Mouse (Mus musculus) embryonic facial prominence, embryonic 14.5 days (tissue): Measurements from ENCODE around the gene Rfc1. TPM values are rescaled to one million over a fixed set of nuclear protein-coding genes. Genes with fewer than 3 reads are reported as not detected.
A peak's percentile ranks its signal among the peaks of the same experiment; 100 is the strongest.
"Not testable (repeated sequence)": the region's sequence is repeated elsewhere in the genome, so short reads cannot be mapped to it uniquely, and the experiment has no call there.

Experiments used
- ATAC-seq: fragments of 200-750 bp; cut with Nextera tagmentation; 2 replicates; pipeline ENCODE4 v1.8.0; 2017; ENCODE audit warnings: low read depth, moderate number of reproducible peaks, moderate TSS enrichment
- DNase-seq: peaks from one replicate; pipeline ENCODE4 v3.0.0-alpha.2; 2015; ENCODE audit warnings: low spot score
- H3K27ac ChIP-seq: fragments of 300-500 bp; sonication (generic); replicated peaks from 2 replicates; pipeline ENCODE4 v1.5.1; 2014; ENCODE audit warnings: low read depth, mild to moderate bottlenecking, low read length, moderate library complexity
- H3K27me3 ChIP-seq: fragments of 300-500 bp; sonication (generic); replicated peaks from 2 replicates; pipeline ENCODE4 v1.6.1; 2014; ENCODE audit warnings: low read length; ENCODE audit not compliant: control insufficient read depth, insufficient read depth
- H3K36me3 ChIP-seq: fragments of 300-500 bp; sonication (generic); 2 replicates; pipeline ENCODE4 v1.6.1; 2014; ENCODE audit warnings: low read length, mixed read lengths; ENCODE audit not compliant: control insufficient read depth, insufficient read depth
- H3K4me1 ChIP-seq: fragments of 300-500 bp; sonication (generic); 2 replicates; pipeline ENCODE4 v1.6.1; 2014; ENCODE audit warnings: antibody characterized with exemption, low read length; ENCODE audit not compliant: control insufficient read depth, insufficient read depth
- H3K4me2 ChIP-seq: fragments of 300-500 bp; sonication (generic); 2 replicates; pipeline ENCODE4 v1.6.1; 2014; ENCODE audit warnings: low read depth, mild to moderate bottlenecking, low read length, moderate library complexity, mixed read lengths
- H3K4me3 ChIP-seq: fragments of 300-500 bp; sonication (generic); 2 replicates; pipeline ENCODE4 v1.5.1; 2014; ENCODE audit warnings: low read depth, mild to moderate bottlenecking, low read length
- H3K9ac ChIP-seq: fragments of 300-500 bp; sonication (generic); 2 replicates; pipeline ENCODE4 v1.6.1; 2014; ENCODE audit warnings: low read depth, mild to moderate bottlenecking, low read length, moderate library complexity, mixed read lengths
- H3K9me3 ChIP-seq: fragments of 300-500 bp; sonication (generic); 2 replicates; pipeline ENCODE4 v1.6.1; 2016; ENCODE audit warnings: low read length; ENCODE audit not compliant: control insufficient read depth
- WGBS: fragments of 180-500 bp; shearing (Covaris S2); extraction: QIAGEN DNeasy Blood & Tissue Kit; methylation state at CpG from one replicate; pipeline ENCODE4 v1.1.7; 2014; 5-methylcytosine and 5-hydroxymethylcytosine counted together
- polyA plus RNA-seq: library from polyadenylated mRNA; unstranded; fragments of >200 nt; fragmentation: Nextera tagmentation; extraction: Ambion mirVana; gene quantifications from 2 replicates; pipeline ENCODE4 v1.2.1, GENCODE M21; 2014

Gene Rfc1
- polyA plus RNA-seq, 1 experiment from 2014 or later = 84.8 TPM

DNA sequence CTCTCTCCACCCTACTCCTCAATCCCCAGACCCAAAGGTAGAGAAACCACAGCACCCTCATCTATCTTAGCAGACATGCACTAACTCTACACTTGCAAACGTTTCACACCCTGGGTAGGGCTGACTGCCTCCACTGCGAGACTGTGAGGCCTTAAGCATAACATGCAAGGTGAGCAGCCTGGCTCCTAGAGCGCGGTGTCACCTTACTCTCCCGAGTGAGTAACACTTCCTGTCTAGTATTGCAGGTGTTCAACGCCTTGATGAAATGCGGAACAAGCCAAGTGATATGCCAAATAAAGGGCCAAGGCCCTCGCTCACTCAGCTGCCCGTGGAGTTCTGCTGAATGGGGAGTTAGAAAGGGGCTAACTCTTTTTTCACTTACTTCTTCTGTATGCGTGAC is 13.3 kb downstream of the Rfc1 start:
- no peak overlapping the region for H3K4me3 ChIP-seq
- no peak overlapping the region for H3K4me2 ChIP-seq
- H3K27ac ChIP-seq = no peak overlapping the region
- 58% methylated on average over 10 of the region's 10 CpGs for WGBS
- ATAC-seq (peak; percentile 85), DNase-seq (peak; percentile 59)
- peaks cover 19% of the 10 kb centered on the region for H3K36me3 ChIP-seq
- no peaks in the 10 kb centered on the region for H3K9me3 ChIP-seq
- H3K9ac ChIP-seq = no peak overlapping the region
- no peaks in the 10 kb centered on the region for H3K4me1 ChIP-seq
- H3K27me3 ChIP-seq = no peaks in the 10 kb centered on the region

DNA sequence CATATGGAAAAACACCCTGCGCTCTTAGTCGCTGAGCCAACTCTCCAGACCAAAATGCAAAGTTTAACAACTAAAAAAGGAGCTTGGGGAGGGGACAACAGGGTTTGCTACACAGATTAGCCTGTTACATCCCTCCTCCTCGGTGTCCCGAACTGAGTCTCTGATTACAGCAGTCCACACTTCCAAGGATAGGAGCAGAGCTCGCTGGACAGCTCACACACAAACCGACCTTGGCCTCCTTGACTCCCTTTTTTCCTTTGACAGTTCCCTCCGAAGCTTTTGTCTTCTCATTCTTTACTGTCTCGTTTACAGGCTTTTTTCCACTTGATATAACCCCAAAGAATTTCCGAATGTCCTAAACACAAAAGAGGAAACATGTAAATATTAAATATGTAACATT is 16.3 kb downstream of the Rfc1 start:
- no peak overlapping the region for H3K4me3 ChIP-seq
- H3K27me3 ChIP-seq = no peaks in the 10 kb centered on the region
- WGBS = 88% methylated on average over 9 of the region's 9 CpGs
- H3K4me2 ChIP-seq = no peak overlapping the region
- no peak overlapping the region for H3K9ac ChIP-seq
- no peak overlapping the region for H3K27ac ChIP-seq
- H3K9me3 ChIP-seq = no peaks in the 10 kb centered on the region
- peaks cover 46% of the 10 kb centered on the region for H3K36me3 ChIP-seq
- DNase-seq (no peak), ATAC-seq (no peak)
- no peaks in the 10 kb centered on the region for H3K4me1 ChIP-seq

DNA sequence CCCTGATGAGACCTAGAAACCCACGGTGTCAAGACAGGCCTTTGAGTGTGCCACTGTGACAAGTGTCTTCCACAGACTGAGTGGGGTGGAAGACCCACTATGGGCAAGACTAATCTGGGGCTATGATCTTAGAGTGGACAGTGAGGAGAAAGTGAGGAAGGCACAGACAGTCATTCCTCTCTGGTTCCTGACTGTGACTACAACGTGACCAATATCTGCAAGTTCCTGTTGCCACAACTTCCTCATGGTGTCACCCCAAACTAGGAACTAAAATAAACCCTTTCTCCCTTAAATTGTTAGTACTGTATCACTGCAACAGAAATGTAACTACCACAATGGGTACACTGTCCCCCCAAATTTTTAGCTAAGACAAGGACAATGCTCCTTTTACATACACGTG is 26.6 kb downstream of the Rfc1 start:
- DNase-seq = no peak
- H3K9ac ChIP-seq = no peak overlapping the region
- no peaks in the 10 kb centered on the region for H3K9me3 ChIP-seq
- H3K27me3 ChIP-seq = no peaks in the 10 kb centered on the region
- H3K4me3 ChIP-seq = no peak overlapping the region
- no peak overlapping the region for H3K4me2 ChIP-seq
- peaks cover 68% of the 10 kb centered on the region for H3K36me3 ChIP-seq
- no peak overlapping the region for H3K27ac ChIP-seq
- 86% methylated on average over 3 of the region's 3 CpGs for WGBS
- no peaks in the 10 kb centered on the region for H3K4me1 ChIP-seq
- no peak for ATAC-seq

DNA sequence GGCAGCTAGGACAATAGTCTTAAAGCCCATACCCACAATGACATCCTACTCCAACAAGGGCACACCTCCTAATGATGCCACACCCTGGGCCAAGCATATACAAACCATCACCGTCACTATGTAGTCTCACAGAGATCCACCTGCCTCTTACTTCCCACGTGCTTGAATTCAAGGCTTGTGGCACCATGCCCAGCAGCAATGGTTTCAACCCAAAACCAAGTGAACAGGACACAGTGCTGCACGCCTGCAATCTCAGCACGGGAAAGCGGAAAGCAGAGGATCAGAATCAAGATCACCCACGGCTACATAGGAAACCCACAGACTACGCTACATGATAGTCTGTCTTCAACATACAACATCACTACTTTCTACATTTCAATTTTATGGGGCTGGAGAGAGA is 27.3 kb downstream of the Rfc1 start:
- Histone ChIP-seq H3K27me3 (no peaks in the 10 kb centered on the region), H3K4me1 (no peaks in the 10 kb centered on the region), H3K9ac (no peak overlapping the region), H3K27ac (no peak overlapping the region), H3K4me2 (no peak overlapping the region), H3K36me3 (peaks cover 65% of the 10 kb centered on the region), H3K9me3 (no peaks in the 10 kb centered on the region), H3K4me3 (no peak overlapping the region)
- DNase-seq (no peak), ATAC-seq (no peak)
- WGBS = 93% methylated on average over 7 of the region's 7 CpGs

DNA sequence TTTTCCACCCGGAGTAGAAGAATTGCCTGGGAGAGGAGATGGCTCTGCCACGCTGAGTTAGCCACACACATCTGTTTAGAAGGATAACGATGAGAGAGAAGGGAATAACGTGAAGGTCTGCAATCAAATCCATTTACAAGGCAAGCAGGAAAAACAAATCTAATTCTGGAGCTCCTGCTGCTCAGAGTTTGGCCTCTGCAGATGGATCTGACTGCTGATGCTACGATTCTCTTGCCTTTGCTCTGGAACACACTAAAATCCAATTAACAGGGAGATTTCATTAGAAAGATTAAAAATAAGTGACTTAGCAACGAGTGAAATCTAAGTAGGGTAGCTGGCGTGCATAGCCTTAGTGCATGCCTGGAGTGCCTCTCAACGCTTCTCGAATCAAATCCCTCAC is 30.0 kb downstream of the Rfc1 start:
- Histone ChIP-seq H3K4me3 (no peak overlapping the region), H3K27me3 (no peaks in the 10 kb centered on the region), H3K27ac (no peak overlapping the region), H3K36me3 (peaks cover 61% of the 10 kb centered on the region), H3K4me1 (no peaks in the 10 kb centered on the region), H3K4me2 (no peak overlapping the region), H3K9me3 (no peaks in the 10 kb centered on the region), H3K9ac (no peak overlapping the region)
- no peak for DNase-seq
- 80% methylated on average over 9 of the region's 9 CpGs for WGBS
- ATAC-seq = no peak

DNA sequence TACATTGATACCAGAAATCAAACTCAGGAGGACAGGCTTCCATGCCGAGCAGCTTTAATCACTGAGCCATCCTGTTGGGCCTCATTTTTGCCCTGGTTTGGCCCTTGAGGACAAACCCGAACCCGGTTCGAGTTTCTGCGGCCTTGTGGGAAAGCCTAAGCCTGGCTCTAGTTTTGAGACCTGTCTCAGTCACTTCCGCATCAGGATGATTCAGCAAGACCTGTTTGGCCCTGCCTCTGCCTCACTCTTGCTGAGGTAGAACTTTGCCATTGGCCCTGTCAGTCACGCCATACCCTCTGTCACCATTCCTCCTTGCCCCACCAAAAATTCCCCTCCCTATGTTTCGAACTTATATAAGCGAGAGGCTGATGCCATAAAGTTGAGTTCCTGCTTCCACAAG is 35.3 kb downstream of the Rfc1 start:
- ATAC-seq (no peak), DNase-seq (no peak)
- Histone ChIP-seq H3K9ac (no peak overlapping the region), H3K27me3 (no peaks in the 10 kb centered on the region), H3K4me3 (no peak overlapping the region), H3K36me3 (peaks cover 69% of the 10 kb centered on the region), H3K27ac (no peak overlapping the region), H3K4me2 (no peak overlapping the region), H3K4me1 (no peaks in the 10 kb centered on the region), H3K9me3 (no peaks in the 10 kb centered on the region)
- 87% methylated on average over 9 of the region's 9 CpGs for WGBS

DNA sequence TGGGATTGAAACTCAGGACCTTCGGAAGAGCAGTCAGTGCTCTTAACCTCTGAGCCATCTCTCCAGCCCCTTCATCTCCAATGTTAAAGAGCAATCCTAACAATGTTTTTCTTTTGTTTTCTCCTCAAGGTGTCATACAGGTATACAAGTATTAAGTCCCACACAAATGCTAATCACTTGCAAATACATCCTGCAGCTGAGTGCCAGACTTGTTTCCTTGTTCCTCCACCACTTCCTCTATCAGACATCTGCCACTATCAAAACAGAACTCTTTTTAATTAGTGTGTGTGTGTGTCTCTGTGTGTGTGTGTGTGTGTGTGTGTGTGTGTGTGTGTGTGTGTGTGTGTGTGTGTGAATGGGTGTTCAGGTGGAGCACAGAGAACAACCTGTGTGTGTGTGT is 35.8 kb downstream of the Rfc1 start:
- not testable (repeated sequence) for H3K27me3 ChIP-seq, H3K9ac ChIP-seq, ATAC-seq, H3K9me3 ChIP-seq, H3K4me2 ChIP-seq, H3K4me1 ChIP-seq, H3K4me3 ChIP-seq, H3K27ac ChIP-seq, DNase-seq
- H3K36me3 ChIP-seq = peaks cover 69% of the 10 kb centered on the region
- WGBS = 83% methylated on average over 1 of the region's 1 CpGs

DNA sequence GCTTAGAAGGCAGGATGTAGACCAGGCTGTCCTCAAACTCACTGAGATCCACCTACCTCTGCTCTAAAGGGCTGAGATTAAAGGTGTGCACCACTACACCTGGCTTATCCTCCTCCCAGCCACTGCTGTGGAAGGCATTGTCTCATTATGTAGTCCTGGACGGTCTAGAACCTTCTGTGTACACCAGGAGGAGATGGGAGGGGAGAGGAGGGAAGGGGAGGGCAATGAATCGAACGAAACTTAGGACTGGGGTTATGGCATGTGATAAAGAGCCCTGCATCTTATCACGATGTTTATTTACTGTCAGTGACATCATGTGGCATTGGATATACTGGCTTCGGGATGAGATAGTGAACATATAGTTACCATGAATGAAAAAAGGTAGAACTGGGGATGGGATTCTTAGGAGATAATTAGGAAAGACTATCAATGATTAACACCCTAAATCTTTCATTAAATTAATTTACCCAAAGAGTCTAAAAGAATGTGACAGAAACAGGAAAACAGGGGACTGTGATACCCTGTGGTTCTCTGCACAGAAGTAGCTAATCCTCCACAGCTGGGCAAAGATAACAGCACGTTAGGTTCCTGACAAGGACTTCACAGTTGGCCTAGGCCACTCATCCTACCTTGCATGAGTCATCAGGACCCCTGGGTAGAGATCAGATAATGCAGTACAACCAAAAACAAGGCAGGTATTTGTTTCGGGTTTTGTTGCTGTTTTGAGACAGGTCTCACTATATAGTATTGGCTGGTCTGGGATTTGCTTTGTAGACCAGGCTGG is 37.1 kb downstream of the Rfc1 start:
- Histone ChIP-seq H3K9ac (no peak overlapping the region), H3K27me3 (no peaks in the 10 kb centered on the region), H3K4me3 (no peak overlapping the region), H3K27ac (no peak overlapping the region), H3K4me1 (no peaks in the 10 kb centered on the region), H3K9me3 (no peaks in the 10 kb centered on the region), H3K36me3 (peaks cover 75% of the 10 kb centered on the region), H3K4me2 (no peak overlapping the region)
- 86% methylated on average over 7 of the region's 7 CpGs for WGBS
- ATAC-seq (no peak), DNase-seq (no peak)

DNA sequence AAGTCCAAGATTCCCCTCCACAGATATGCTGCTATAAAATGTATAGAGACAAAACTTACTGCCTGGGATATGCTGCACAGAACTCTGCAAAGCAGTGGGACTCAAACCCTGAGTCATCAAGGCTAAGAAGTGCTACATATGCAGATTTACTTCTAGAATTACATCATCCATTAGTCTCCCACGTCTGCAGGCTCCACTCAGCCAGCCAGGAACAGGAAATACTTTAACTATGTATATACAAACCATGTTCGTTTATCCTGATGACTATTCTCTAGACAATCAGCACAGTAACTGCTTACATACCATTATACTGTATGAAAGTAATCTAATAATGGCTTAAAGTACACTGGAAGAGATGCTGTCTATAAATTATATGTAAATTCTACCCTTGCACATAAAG is 41.2 kb downstream of the Rfc1 start:
- no peaks in the 10 kb centered on the region for H3K4me1 ChIP-seq
- no peak for ATAC-seq
- peaks cover 78% of the 10 kb centered on the region for H3K36me3 ChIP-seq
- WGBS = 46% methylated on average over 2 of the region's 2 CpGs
- H3K9me3 ChIP-seq = no peaks in the 10 kb centered on the region
- no peak overlapping the region for H3K9ac ChIP-seq
- peak; percentile 5 for DNase-seq
- no peaks in the 10 kb centered on the region for H3K27me3 ChIP-seq
- no peak overlapping the region for H3K4me3 ChIP-seq
- no peak overlapping the region for H3K4me2 ChIP-seq
- no peak overlapping the region for H3K27ac ChIP-seq
